Mouse (Mus musculus) CH12.LX (cell line): ENCODE measurements at regions not wholly inside any gene's neighbourhood (a gene's known extent, or its start where the extent isn't known, plus 50 kb on each side); places are given as distances from the start of the nearest gene placed in this dataset.

ENCODE experiments used
- DNase-seq: peaks from one replicate; pipeline ENCODE4 v3.0.0-alpha.2; 2013; ENCODE audit errors: extremely low read depth
- H3K27ac ChIP-seq: 2 replicates; pipeline ENCODE4 v1.5.1; 2012; ENCODE audit warnings: low read depth, mild to moderate bottlenecking, control low read depth, moderate library complexity; ENCODE audit not compliant: insufficient read depth
- H3K27me3 ChIP-seq: replicated peaks from 2 replicates; pipeline ENCODE3; 2012; ENCODE audit warnings: inconsistent platforms
- H3K36me3 ChIP-seq, 2 experiments: replicated peaks in 1 of 2; 2 replicates each; pipeline versions ENCODE3 to v1.6.1; 2012; ENCODE audit warnings: inconsistent platforms in 1 of 2, low read length in 1 of 2, mild to moderate bottlenecking in 1 of 2, mixed read lengths in 1 of 2, moderate library complexity in 1 of 2; ENCODE audit not compliant: control insufficient read depth in 1 of 2, insufficient read depth in 1 of 2
- H3K4me1 ChIP-seq, 2 experiments: 2 replicates each; pipeline ENCODE4 v1.6.1; 2012; ENCODE audit warnings: inconsistent platforms in 1 of 2, moderate library complexity in 1 of 2; ENCODE audit not compliant: insufficient read depth in 2 of 2, control insufficient read depth in 1 of 2
- H3K4me2 ChIP-seq: 2 replicates; pipeline ENCODE4 v1.6.1; 2012; ENCODE audit warnings: low read depth, mild to moderate bottlenecking, control low read depth; ENCODE audit not compliant: poor library complexity, insufficient read depth, severe bottlenecking
- H3K4me3 ChIP-seq, 3 experiments: fragments of 150-350 bp in 1 of 3; sonication (generic) in 1 of 3; replicated peaks in 1 of 3; 2 replicates each; pipeline versions ENCODE3 to v1.5.1; 2011 to 2012; ENCODE audit warnings: low read depth in 2 of 3, low read length in 2 of 3, mild to moderate bottlenecking in 2 of 3, moderate library complexity in 2 of 3, control low read depth in 1 of 3, improper control_type of control experiment in 1 of 3, inconsistent platforms in 1 of 3, mixed read lengths in 1 of 3; ENCODE audit not compliant: poor library complexity in 1 of 3
- H3K79me2 ChIP-seq: replicated peaks from 2 replicates; pipeline ENCODE4 v1.6.1; 2012; ENCODE audit warnings: mild to moderate bottlenecking, moderate library complexity; ENCODE audit not compliant: control insufficient read depth, poor library complexity, insufficient read depth, severe bottlenecking; ENCODE audit errors: extremely low read depth
- H3K9ac ChIP-seq: 2 replicates; pipeline ENCODE4 v1.6.1; 2012; ENCODE audit warnings: low read depth, mild to moderate bottlenecking, control low read depth, moderate library complexity; ENCODE audit not compliant: insufficient read depth
- H3K9me3 ChIP-seq: replicated peaks from 2 replicates; pipeline ENCODE3; 2012; ENCODE audit warnings: low read length, inconsistent platforms, mixed read lengths
- CHD1 ChIP-seq: IDR thresholded peaks from 2 replicates; pipeline ENCODE4 v1.6.1; 2012; ENCODE audit warnings: low read depth, low read length, improper control_type of control experiment, inconsistent platforms
- E2F4 ChIP-seq: IDR thresholded peaks from 2 replicates; pipeline ENCODE4 v1.6.1; 2011; ENCODE audit warnings: low read depth, low read length, improper control_type of control experiment; ENCODE audit not compliant: insufficient replicate concordance
- GABPA ChIP-seq: IDR thresholded peaks from 2 replicates; pipeline ENCODE4 v1.6.1; 2012; ENCODE audit warnings: low read depth, low read length, improper control_type of control experiment, inconsistent platforms; ENCODE audit not compliant: insufficient replicate concordance
- IRF4 ChIP-seq: IDR thresholded peaks from 2 replicates; pipeline ENCODE4 v1.6.1; 2014; ENCODE audit warnings: low read depth, mild to moderate bottlenecking, inconsistent platforms, low read length, improper control_type of control experiment
- JUN ChIP-seq: IDR thresholded peaks from 2 replicates; pipeline ENCODE4 v1.6.1; 2011; ENCODE audit warnings: low read depth, mild to moderate bottlenecking, low read length, improper control_type of control experiment, moderate library complexity; ENCODE audit not compliant: insufficient read depth
- JUND ChIP-seq: conservative IDR thresholded peaks from 2 replicates; pipeline ENCODE4 v1.6.1; 2011; ENCODE audit warnings: low read depth, low read length, improper control_type of control experiment
- MAX ChIP-seq: IDR thresholded peaks from 2 replicates; pipeline ENCODE4 v1.6.1; 2011; ENCODE audit warnings: low read length, improper control_type of control experiment
- MAZ ChIP-seq: IDR thresholded peaks from 2 replicates; pipeline ENCODE4 v1.6.1; 2012; ENCODE audit warnings: low read depth, mild to moderate bottlenecking, inconsistent platforms, low read length, improper control_type of control experiment, moderate library complexity
- MEF2A ChIP-seq: IDR thresholded peaks from 2 replicates; pipeline ENCODE4 v1.6.1; 2014; ENCODE audit warnings: low read depth, mild to moderate bottlenecking, inconsistent platforms, low read length, improper control_type of control experiment, borderline replicate concordance
- NRF1 ChIP-seq: IDR thresholded peaks from 2 replicates; pipeline ENCODE4 v1.6.1; 2014; ENCODE audit warnings: low read depth, mild to moderate bottlenecking, inconsistent platforms, low read length, improper control_type of control experiment, moderate library complexity
- PAX5 ChIP-seq: IDR thresholded peaks from 2 replicates; pipeline ENCODE4 v1.6.1; 2012; ENCODE audit warnings: low read length, inconsistent platforms, mixed read lengths
- POLR2AphosphoS2 ChIP-seq: IDR thresholded peaks from 2 replicates; pipeline ENCODE4 v1.6.1; 2011; ENCODE audit warnings: low read depth, low read length, improper control_type of control experiment
- RAD21 ChIP-seq: IDR thresholded peaks from 2 replicates; pipeline ENCODE4 v1.6.1; 2011; ENCODE audit warnings: low read depth, mild to moderate bottlenecking, low read length, improper control_type of control experiment, moderate library complexity
- RCOR1 ChIP-seq: conservative IDR thresholded peaks from 2 replicates; pipeline ENCODE4 v1.6.1; 2012; ENCODE audit warnings: low read depth, mild to moderate bottlenecking, inconsistent platforms, low read length, improper control_type of control experiment
- SIN3A ChIP-seq: IDR thresholded peaks from 2 replicates; pipeline ENCODE4 v1.6.1; 2012; ENCODE audit warnings: low read length, improper control_type of control experiment, inconsistent platforms
- SMC3 ChIP-seq: IDR thresholded peaks from 2 replicates; pipeline ENCODE4 v1.6.1; 2011; ENCODE audit warnings: low read depth, low read length, improper control_type of control experiment
- TBP ChIP-seq: conservative IDR thresholded peaks from 2 replicates; pipeline ENCODE4 v1.6.1; 2011; ENCODE audit warnings: low read depth, low read length, improper control_type of control experiment
- TCF12 ChIP-seq: IDR thresholded peaks from 2 replicates; pipeline ENCODE4 v1.6.1; 2014; ENCODE audit warnings: low read depth, mild to moderate bottlenecking, inconsistent platforms, low read length, improper control_type of control experiment
- USF1 ChIP-seq: IDR thresholded peaks from 2 replicates; pipeline ENCODE4 v1.6.1; 2014; ENCODE audit warnings: low read depth, mild to moderate bottlenecking, inconsistent platforms, low read length, improper control_type of control experiment
- ZC3H11A ChIP-seq: IDR thresholded peaks from 2 replicates; pipeline ENCODE4 v1.6.1; 2012; ENCODE audit warnings: low read depth, mild to moderate bottlenecking, inconsistent platforms, low read length, improper control_type of control experiment
- ZKSCAN1 ChIP-seq: IDR thresholded peaks from 2 replicates; pipeline ENCODE4 v1.6.1; 2012; ENCODE audit warnings: low read depth, inconsistent platforms, low read length, improper control_type of control experiment, borderline replicate concordance
- dilution Hi-C: fragments of 300-500 bp; cut with MboI; formaldehyde crosslinking; loops from 2 replicates; pipeline ENCODE4 v1.14.3; 2020; ENCODE audit warnings: low sequenced_read_pairs; ENCODE audit not compliant: extremely low pct_unique_long_range_greater_than_20kb, extremely low pct_ligation_motif_present
- in situ Hi-C: fragments of 300-500 bp; cut with MboI; formaldehyde crosslinking; loops from 3 replicates; pipeline ENCODE4 v1.14.3; 2019; ENCODE audit warnings: low sequenced_read_pairs, low pct_ligation_motif_present, low pct_unique_long_range_greater_than_20kb, mixed read lengths

DNA sequence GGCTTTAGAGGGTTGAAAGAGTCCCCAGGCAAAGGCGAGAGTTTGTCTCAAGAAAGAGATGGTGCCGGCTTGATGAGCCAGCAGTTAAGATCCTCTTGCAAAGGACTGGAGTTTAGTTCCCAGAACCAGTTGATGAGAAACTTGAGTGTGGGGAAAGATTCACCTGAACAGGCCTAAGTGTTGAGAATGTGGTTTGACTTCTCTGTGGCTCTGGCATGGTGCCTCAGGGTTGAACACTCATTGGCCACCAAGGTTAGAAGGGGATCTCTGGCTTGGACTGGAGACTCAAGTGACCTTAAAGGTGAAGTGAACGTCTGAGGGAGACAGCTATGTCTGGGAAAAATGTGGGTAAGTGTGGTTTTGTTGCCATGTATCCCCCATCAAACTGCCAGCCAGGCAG, 142.8 kb downstream of the Inhbb start:
- H3K27ac ChIP-seq: no peak overlapping the region
- H3K36me3 ChIP-seq: no peaks in the 10 kb centered on the region
- no peaks in the 10 kb centered on the region for H3K27me3 ChIP-seq
- no peaks in the 10 kb centered on the region for H3K4me1 ChIP-seq
- TF ChIP-seq MEF2A (no peak), USF1 (no peak), JUND (no peak), RAD21 (no peak), PAX5 (no peak), ZKSCAN1 (no peak), RCOR1 (no peak), MAZ (no peak), POLR2AphosphoS2 (no peak)
- no peak overlapping the region for H3K4me3 ChIP-seq
- no peaks in the 10 kb centered on the region for H3K79me2 ChIP-seq
- no peak overlapping the region for H3K4me2 ChIP-seq
- DNase-seq: no peak
- H3K9me3 ChIP-seq: peaks cover 87% of the 10 kb centered on the region
- H3K9ac ChIP-seq: no peak overlapping the region
- in situ Hi-C loops: no loop called here
- dilution Hi-C loops: no loop called here

DNA sequence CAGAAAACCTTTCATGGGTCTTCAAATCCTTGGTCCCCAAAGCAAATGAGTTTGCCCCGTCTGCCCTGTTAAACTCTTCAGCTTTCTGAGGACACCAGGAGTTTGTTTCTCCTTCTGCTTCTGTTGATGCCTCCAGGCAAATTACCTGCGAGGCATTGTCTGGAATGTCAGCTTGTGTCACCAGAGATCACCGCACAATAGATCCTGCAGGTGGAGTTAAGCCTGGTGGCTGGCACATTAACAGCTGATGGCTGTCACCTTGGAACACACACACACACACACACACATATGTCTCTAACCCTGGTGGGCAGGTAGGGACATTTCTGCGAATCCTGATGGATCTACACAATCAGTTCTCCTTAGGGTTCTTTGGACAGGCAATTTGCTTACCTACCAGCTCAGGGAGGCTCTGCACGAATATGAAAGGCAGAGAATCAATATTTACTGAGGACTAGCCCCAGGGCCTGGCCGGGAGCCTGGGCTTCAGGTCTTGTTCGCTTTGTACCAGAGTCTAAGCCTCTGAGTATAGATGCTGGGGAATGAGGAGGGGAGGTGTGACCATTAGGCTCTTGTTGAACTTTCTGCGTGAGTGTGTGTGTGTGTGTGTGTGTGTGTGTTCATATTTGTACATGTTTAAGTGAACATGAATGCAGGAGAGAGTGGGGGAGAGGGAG, 143.4 kb downstream of the Inhbb start:
- TF ChIP-seq SMC3 (no peak), E2F4 (no peak), MAX (no peak), TBP (no peak), TCF12 (no peak), ZC3H11A (no peak), JUN (no peak), CHD1 (no peak), RCOR1 (no peak), SIN3A (no peak), GABPA (no peak), IRF4 (no peak), NRF1 (no peak)
- H3K79me2 ChIP-seq: no peaks in the 10 kb centered on the region
- peaks cover 86% of the 10 kb centered on the region for H3K9me3 ChIP-seq
- no peak overlapping the region for H3K4me2 ChIP-seq
- H3K4me1 ChIP-seq: no peaks in the 10 kb centered on the region
- no peak overlapping the region for H3K27ac ChIP-seq
- DNase-seq: no peak
- no peaks in the 10 kb centered on the region for H3K36me3 ChIP-seq
- no peak overlapping the region for H3K4me3 ChIP-seq
- in situ Hi-C loops (no loop called here), dilution Hi-C loops (no loop called here)
- no peak overlapping the region for H3K9ac ChIP-seq
- H3K27me3 ChIP-seq: no peaks in the 10 kb centered on the region
